Mouse (Mus musculus) yolk sac, embryonic 10.5 days (tissue): ENCODE measurements around the gene Tmem63c.

Source experiments
- DNase-seq: peaks from one replicate; pipeline ENCODE4 v3.0.0-alpha.2; 2017; ENCODE audit warnings: low spot score

Tmem63c gene

DNA sequence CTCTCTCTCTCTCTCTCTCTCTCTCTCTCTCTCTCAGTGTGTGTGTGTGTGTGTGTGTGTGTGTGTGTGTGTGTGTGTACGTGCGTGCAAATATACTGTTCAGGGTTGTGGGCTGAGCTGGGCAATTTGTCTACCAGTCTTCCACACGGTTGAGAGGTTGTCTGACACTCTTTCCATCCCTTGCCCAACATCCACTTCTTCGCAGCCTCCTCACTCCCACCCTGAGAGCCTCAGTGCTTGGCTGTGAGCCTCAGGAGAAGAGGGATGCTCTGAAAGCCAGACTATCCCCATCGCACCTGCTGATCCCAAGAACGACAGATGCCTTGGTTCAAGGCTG is 20.3 kb upstream of the Tmem63c start:
- DNase-seq = no peak

DNA sequence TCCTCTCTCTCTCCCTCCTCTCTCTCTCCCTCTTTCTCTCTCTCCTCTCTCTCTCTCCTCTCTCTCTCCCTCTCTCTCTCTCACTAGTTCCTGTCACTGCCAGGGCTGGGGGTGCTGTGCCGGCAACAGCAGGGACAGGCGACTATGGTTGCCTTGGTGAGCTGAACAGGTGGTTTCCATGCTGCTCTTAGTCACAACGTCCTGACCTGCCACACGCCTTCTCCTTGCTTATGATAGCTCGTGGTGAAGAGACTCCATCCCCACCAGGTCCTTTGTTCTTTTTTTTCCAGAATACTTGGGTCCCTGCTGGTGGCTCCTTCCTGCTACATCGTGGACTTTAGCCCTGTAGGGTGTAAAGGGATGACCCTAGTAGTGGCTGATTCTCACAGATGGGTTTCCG is 18.9 kb upstream of the Tmem63c start:
- DNase-seq = no peak

DNA sequence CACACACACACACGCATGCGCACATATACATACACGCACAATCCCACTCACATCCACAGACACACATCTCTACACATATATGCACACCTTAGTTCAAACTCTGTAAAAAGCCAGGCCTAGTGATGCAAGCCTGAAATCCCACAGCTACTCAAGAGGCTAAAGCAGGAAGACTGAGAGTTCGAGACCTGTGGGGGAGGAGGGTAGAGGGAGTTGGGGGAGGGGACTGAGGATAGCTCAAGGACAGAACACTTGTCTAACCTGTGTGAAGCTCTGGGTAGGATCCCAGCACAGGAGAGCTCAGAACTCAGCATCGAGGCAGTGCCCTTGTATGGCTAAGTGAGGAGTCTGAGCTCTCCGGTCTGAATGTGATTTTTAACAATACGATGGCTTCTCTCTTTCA is 18.3 kb upstream of the Tmem63c start:
- no peak for DNase-seq

DNA sequence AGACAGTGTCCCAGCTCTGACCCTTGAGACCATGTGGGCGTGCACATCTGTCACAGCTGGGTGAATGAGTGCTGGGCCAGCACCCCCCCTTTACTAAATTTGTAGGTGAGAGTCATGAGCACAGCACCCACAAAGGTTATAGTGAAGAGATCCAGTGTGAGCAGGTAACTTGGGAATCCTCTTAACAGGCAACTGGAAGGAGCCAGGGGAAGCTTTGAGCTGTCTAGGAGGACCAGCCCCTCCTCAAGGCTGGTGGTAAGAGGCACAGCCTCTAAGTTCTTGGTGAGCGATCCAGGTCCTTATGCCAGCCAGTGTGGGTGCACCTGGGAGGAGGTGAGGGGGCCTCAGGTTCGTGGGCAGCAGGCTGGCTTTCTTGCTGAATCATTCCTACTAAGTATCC is 17.5 kb upstream of the Tmem63c start:
- DNase-seq = no peak

DNA sequence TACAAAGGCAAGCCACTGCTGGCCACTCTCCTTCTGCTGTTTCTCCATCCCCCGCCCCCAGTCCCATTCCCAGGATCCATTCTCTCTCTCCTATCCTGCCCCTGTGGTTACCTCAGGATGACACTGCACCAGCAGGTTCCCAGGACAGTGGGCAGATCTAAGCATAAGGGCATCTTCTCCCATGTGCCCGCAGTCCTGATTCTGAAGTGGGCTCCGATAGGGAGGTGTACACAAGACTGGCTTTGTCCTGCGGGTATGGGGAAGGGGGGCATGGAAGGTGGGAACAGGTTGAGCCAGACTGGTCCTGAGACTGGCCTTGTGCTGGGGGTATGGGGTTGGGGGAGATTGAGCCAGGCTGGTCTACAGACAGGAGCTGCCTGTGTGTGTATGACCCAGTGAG is 16.5 kb upstream of the Tmem63c start:
- no peak for DNase-seq

DNA sequence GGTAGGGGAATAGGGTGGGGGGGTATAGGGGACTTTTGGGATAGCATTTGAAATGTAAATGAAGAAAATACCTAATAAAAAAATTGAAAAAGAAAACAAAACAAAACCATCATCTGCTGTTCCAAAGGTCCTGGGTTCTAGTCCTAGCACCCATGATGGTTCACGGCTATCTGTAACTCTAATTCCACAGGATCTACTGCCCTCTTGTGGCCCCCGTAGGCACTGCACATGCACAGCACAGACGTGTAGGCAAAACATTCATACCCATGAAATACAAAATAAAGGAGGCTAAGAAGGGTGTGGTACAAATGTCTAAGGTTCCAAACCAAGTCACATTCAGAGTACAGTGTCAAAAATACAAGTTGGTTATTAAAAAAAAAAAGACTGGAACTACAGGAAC is 4.1 kb upstream of the Tmem63c start:
- DNase-seq = no peak

DNA sequence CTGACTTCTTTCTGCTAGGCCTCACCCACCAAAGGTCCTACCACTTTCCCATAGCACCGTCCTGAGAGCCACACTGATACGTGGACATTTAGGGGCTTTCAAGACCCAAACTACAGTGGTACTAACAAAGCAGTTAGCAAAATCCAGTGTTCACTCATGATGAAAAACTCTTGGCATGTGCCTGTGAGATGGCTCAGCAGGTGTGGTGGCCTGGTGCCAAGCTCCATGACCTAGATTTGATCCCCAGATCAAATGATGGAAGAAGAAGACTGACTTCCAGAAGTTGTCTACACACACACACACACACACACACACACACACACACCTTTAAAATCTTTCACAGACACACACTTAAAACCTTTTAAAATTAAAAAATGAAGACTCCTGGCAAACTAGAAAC is 2.4 kb upstream of the Tmem63c start:
- no peak for DNase-seq

DNA sequence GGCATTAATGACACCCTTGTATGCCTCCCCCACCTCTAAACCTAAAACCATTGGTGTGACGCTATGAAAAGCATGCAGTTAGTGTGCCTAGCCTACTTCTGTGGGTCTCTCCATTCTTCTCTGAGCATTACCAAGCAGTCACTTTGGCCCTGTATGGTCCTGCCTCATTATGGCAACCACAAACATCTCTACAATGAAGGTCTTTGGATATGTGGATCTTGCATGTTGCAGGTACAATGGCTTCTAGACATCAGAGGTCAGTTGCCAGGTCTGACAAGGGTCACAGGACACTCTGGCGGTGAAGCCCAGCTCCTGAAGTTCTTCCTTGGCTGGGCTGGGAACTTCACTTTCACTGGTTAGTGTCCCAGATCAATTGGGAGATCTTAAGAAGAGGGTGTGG is 866 bp downstream of the Tmem63c start:
- no peak for DNase-seq

DNA sequence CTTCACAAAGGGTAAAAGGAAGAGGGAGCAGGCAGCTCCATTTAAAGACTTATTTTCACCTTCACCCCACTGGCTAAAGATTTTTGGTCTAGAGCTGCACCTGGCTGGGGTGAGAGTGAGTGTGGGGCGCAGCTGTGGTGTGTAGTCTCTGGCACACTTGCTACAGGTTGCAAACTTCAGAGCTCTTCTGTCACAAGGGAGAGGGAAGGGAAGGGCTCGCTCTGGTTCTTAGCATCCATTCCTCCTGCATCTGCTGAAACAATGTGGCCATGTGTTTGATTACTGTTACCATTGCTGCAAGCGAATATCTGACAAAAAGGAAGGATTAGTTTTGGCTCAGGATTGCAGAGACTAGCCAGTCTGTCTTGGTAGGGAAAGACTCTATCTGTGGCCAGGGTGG is 2.3 kb downstream of the Tmem63c start:
- no peak for DNase-seq

DNA sequence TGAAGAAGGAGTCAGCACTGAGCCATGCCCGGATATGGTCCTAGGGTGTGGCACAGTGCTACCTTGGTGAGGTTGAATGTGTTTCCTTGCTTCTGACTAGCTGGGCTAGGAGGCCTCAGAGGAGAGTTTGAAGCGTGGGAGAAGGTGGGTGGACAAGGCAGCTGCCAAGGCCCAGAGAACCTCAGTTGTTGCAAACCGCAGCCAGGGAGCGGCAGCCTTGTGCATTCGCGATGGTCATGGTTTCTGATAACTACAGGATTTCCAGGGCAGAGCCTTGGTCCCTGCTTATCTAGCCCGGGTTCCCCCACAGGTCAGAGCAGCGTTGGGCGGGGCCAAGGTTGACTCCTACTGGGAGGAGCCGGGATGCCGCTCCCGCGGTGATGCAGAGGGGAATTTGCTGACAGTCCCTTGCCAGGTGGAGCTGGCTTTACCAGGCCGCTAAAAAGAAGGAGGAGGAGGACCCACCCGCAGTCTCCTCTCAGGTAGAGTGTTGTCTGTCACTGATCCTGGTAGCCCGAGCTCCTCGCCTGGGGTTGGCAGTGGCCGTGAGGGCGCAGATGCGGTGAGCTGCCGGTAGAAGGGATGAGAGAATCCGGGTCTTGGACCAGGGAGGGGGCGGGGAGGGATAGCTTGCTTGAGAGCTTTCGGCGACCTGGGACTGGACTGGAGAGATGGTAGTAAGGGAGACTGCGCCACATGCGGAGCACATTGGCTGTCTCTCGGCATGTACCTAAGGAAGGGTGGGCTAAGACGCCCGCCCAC is 5.2 kb downstream of the Tmem63c start:
- no peak for DNase-seq

DNA sequence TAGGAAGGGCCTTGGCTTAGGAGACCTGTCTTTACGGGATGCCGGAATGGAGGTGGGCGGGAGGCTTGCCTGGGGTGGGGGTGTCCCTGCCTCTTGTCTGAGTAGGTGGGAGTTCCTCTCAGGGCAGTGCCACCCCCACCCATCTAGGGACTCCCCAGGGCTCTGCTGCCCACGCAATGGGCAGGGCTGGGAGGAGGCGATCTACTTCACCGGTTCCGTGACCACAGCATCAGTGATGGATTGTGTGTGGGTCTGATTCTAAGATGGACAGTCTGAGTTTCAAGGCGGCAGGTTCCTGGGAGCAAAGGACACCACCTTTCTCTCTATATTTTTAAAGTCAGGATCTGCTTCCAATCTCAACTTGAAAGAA is 5.7 kb downstream of the Tmem63c start:
- DNase-seq = no peak

DNA sequence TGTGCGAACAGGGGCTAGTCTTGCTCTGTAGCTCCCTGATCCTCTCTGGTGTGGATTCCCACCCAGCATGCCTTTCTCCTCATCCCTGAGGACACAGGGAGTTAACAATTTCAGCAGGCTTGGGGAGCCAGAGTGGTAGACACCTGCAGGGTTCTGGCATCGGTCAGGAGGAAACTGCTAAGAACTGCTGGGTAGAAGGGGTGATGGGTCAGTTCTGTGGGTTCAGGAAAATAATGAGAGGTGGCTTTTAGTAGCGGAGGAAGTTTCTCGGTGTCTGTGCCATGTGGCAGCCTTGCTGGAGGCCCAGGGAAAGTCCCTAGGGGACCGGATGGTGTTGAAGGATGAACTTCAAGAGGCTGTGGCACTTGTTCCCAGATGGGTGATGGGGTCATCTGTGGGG is 6.3 kb downstream of the Tmem63c start:
- DNase-seq = no peak

DNA sequence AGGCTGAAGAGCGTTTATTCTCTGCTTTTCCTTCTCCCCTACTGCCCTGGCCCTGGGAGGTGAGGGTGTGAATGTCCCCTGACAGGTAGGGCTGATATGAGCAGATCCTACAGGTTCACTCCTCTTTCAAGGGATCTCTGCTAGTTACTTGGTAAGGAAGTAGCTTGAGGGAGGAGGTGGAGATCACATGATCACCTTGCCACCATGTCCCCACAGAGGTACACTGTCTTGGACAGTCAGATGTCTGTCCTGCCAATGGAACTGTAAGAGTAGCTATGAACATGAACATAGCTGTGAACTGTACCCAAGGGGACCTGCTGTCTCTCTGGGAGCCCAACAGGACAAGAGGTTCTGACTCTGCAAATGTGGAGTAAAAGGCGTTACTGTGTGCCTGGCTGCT is 6.9 kb downstream of the Tmem63c start:
- no peak for DNase-seq

DNA sequence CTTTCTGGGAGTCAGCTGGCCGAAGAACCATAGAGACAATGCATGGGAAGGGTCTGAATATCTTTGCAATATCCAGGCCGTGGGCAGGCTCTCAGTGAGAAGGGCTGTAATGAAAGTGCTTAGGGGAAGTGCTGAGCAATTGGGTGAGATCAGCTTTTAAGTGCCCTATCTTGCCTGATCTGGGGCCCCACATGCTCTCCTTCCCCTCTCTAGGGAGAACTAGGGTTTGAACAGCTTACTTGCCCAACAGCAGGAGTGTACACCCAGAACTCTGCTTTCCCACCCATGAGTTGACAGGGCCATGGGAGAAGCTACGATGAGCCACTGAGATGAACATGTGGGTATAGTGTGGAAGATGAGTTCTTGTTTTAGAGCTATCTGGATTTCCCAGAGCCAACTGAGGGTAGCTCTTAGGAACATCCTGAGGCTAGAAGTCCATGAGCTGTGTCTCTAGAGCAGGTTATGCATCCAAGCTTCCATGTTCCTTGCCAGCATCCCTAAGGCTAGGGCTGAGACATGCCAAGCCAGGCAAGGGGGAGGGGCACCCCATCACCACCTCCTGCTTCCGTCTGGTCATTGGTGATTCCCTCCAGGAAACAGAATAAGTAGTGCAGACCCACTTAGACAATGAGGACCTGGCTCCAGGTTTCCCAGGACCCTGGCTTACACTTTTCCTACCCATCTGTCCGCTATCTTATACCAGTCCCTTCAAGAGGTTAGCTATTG is 8.3 kb downstream of the Tmem63c start:
- no peak for DNase-seq

DNA sequence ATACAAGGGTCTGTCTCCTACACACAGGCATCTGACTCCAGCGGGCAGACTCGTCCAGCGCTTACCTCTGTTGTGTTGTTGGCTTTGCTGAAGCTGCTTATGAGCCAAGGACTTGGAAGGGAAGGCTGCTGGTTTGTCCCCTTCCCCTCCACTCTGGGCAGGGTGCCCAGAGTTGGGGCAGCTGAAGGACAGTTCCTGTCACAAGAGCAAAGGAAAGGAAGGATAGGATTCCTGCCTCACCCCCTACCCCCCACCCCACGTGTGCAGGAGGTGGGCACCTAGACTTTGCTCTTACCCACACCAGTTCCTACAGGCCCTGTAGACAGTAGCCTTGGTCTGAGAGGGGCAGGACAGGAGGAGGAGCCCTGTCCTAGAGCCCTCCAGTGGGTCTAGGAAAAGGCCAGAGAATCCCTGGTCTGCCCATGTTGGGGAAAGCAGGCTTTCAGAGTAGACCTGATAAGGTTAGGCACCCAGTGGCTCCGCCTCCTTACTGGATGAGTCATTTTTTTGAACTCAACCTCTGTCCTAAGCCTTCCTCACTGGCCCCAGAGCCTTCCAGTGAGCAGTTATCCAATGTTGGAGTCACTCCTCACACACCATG is 10.1 kb downstream of the Tmem63c start:
- DNase-seq = no peak

DNA sequence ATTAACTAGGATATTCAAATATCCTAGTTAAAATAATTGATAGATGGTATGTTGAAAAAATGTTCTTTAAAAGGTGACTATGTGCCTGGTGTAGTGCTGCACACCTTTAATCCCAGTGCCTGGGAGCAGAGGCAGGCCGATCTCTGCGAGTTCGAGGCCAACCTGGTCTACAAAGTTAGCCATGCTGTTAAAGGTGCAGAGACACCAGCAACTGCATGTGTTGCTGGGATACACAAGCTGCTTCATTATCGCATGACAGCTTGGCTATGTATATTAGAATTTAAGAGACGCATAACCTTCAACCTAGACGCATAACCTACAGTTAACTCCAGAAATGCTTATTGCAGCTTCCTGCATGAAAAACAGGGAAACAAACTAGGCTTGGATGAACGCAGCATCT is 15.5 kb downstream of the Tmem63c start:
- no peak for DNase-seq

DNA sequence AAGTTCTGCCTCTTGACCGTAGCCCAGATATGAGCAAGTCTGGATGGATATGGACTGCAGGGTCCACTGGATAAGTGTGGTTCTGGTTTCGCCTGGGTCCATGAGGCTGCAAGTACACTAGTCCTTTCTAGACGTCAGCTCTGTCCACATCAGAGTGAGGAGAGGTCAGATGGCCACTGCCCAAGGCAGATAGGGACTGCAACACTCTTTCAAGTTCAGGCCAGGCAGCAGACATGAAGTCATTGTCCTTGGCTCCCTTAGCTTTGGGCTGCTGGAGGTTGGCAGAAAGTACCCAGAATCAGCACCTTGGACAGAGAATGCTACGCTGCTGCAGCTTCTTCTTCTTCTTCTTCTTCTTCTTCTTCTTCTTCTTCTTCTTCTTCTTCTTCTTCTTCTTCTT is 19.0 kb downstream of the Tmem63c start:
- DNase-seq = no peak

DNA sequence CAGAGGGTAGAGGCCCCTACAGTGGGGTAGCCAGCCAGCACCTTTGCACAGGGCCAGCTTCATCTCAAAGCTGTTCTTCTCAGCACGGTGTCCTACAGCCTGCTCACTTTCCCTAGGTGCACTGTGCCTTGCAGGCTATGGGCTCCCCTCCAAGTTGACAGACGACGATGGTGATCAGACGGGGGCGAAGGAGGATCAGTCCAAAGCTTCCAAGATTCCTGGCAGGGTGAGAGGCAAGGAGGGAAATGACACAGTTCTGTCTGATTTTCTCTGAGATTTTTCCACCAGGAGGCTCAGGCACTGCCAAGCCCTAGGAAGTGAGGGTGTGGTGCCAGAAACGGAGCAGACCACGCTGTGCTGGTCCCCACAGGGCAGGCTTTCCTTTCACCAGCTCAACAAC is 19.7 kb downstream of the Tmem63c start:
- DNase-seq = no peak

DNA sequence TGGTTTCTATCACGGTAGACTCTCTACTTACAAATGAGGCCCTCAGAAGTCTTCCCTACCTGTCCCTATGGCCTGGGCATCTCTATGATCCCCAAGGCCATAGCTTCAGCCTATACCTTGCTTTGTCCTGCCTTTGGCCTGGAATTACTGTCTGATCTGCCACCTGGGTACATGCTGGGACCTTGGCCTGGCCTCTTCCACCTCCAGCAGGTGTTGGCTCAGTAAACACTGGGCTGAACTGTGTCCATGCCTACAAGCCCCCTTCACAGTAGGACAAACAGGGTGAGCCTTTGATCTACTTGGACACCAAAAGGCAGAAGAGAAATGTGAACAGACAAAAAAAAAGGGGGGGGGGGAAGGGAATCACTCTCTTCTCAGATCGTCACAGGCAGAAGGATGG is 21.3 kb downstream of the Tmem63c start:
- DNase-seq = no peak

DNA sequence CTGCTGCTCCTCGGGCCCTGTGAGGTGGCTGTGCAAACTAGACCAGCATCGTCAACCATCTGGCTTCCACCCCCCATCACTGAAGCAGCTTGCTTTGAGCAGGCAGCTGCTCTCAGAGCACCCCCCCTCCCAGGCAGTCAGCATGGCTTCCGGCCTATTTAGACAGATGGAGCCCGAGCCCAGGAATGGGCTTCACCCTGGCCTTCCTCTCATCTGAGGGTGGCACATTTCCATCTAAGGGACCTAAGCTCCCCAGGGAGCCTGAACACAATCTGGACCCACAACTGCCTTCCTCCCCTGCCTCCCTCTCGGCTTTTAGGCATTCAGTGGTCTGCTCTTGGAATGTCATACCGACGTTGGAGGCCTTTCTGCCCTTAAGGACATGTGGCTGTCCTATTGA is 22.1 kb downstream of the Tmem63c start:
- no peak for DNase-seq

DNA sequence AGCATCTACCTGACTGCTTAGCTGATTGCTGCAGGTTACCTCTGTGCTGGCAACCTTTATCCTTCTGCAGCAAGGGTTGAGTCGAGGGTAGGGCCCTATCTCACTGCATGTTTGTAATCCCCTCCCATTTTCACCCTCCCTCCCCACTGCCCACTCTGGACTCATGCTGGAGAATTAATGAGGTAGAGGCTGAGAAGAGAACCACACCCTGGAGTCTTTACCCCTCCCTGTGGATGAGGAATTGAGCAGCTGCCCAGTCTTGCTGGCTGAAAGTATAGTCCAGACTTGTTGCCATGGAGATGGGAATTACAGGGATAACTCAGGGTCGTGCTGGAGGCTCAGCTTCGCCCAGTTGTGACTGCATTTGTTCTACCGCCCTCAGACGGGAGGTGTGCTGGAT is 23.6 kb downstream of the Tmem63c start:
- no peak for DNase-seq

DNA sequence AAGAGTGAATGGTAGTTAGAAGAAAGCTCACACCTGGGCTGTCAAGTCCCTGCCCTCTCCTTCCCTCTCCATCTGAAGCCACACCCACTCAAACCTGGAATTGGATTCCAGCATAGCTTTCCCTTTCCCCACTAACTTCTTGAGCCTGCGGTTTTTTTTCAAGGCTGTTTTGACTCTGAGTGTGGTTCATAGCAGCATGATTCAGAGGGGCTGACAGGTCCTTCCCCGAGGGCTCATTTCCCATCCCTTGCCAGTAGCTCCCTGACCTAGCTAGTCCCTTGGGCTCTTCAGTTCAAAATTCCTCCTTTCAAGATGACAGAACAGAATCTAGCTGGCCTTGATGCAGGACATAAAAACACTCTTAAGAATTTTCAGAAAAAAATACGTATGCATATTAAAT is 26.4 kb downstream of the Tmem63c start:
- DNase-seq = no peak

DNA sequence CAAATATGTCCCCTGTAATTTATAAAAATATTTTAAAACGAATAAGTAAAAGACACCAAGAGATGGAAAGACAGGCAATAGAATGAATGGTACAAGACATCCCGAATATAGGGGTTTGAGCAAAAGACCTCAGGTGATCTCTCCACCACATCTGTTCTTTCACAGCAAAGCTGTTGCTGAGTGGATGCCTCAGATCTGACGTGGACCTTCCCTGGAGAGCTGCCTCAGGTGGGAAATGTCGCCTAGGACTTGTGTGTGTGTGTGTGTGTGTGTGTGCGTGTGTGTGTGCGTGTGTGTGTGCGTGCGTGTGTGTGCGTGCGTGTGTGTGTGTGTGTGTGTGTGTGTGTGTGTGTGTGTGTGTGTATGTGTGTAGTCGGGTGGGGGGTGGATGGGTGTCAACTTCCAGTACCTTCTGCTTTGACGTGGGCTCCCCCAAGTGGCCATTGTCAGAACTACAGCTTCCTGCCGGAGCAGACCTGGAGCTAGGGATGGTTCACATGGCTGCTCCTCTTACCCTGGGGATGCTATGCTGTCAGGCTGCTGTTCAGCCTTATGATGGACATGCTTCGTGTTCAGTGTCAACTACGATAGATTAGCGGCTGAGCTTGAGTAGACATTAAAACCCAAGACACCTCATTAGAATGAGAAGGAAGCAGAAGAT is 31.7 kb downstream of the Tmem63c start:
- DNase-seq = peak; percentile 36
